Mouse (Mus musculus) kidney, embryonic 16.5 days (tissue): ENCODE measurements around the gene Cdk14. TPM values are rescaled to one million over a fixed set of nuclear protein-coding genes. Genes with fewer than 3 reads are reported as not detected.
"Not testable (repeated sequence)": the region's sequence is repeated elsewhere in the genome, so short reads cannot be mapped to it uniquely, and the experiment has no call there.

Source experiments
- ATAC-seq: fragments of 200-750 bp; cut with Nextera tagmentation; 2 replicates; pipeline ENCODE4 v1.8.0; 2017; ENCODE audit warnings: moderate TSS enrichment; ENCODE audit not compliant: low FRiP score, low TSS enrichment
- H3K27ac ChIP-seq: fragments of 300-500 bp; sonication (generic); 2 replicates; pipeline ENCODE4 v1.5.1; 2014; ENCODE audit warnings: low read length
- H3K27me3 ChIP-seq: fragments of 300-500 bp; sonication (generic); 2 replicates; pipeline ENCODE4 v1.6.1; 2014; ENCODE audit warnings: low read length, control low read depth, mixed read lengths; ENCODE audit not compliant: insufficient read depth
- H3K36me3 ChIP-seq: fragments of 300-500 bp; sonication (generic); 2 replicates; pipeline ENCODE4 v1.6.1; 2014; ENCODE audit warnings: low read length, control low read depth, mixed read lengths; ENCODE audit not compliant: insufficient read depth
- H3K4me1 ChIP-seq: fragments of 300-500 bp; sonication (generic); 2 replicates; pipeline ENCODE4 v1.6.1; 2014; ENCODE audit warnings: low read length, control low read depth, mixed read lengths; ENCODE audit not compliant: insufficient read depth
- H3K4me2 ChIP-seq: fragments of 300-500 bp; sonication (generic); replicated peaks from 2 replicates; pipeline ENCODE4 v1.6.1; 2014; ENCODE audit warnings: low read depth, low read length
- H3K4me3 ChIP-seq: fragments of 300-500 bp; sonication (generic); 2 replicates; pipeline ENCODE4 v1.5.1; 2014; ENCODE audit warnings: mild to moderate bottlenecking, low read length
- H3K9ac ChIP-seq: fragments of 300-500 bp; sonication (generic); replicated peaks from 2 replicates; pipeline ENCODE4 v1.6.1; 2014; ENCODE audit warnings: low read length
- H3K9me3 ChIP-seq: fragments of 300-500 bp; sonication (generic); 2 replicates; pipeline ENCODE4 v1.6.1; 2016; ENCODE audit warnings: low read length, control low read depth
- WGBS: fragments of 180-500 bp; shearing (Covaris S2); extraction: QIAGEN DNeasy Blood & Tissue Kit; methylation state at CpG from one replicate; pipeline ENCODE4 v1.1.7; 2014; 5-methylcytosine and 5-hydroxymethylcytosine counted together
- polyA plus RNA-seq: library from polyadenylated mRNA; unstranded; fragments of >200 nt; fragmentation: Nextera tagmentation; extraction: Ambion mirVana; gene quantifications from 2 replicates; pipeline ENCODE4 v1.2.1, GENCODE M21; 2015

Cdk14 gene
- polyA plus RNA-seq, 1 experiment from 2014 or later = 10.2 TPM

- no peak overlapping the region for H3K9ac ChIP-seq
- ATAC-seq = no peak
- WGBS = 15% methylated on average over 1 of the region's 1 CpGs
- H3K4me2 ChIP-seq = no peak overlapping the region
- H3K36me3 ChIP-seq = no peaks in the 10 kb centered on the region
- H3K4me3 ChIP-seq = no peak overlapping the region
- no peak overlapping the region for H3K27ac ChIP-seq
- H3K4me1 ChIP-seq = peaks cover 12% of the 10 kb centered on the region
- H3K27me3 ChIP-seq = no peaks in the 10 kb centered on the region
- no peaks in the 10 kb centered on the region for H3K9me3 ChIP-seq
Observed at GRCm38 (mm10) chr5:5353946-5354345, 66.2 kb downstream of the Cdk14 start.

DNA sequence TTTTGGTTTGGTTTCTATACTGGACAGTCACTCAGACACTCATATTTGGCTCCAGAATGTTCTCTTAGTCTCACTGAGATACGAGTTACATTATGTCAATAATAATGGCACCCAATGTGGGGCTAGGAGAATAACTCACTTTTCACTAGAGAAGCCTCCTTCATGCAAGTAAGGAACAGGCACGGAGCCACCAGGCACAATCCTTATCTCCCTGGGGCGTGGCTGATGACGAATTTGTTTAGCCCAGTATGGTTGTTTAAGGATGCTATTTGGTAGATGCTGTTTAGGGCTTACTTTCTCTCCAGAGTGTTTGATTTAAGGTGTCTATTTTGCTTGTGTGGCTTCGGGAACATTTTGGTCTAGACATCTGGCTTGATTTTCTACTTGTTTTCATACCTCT lies 75.5 kb downstream of the Cdk14 start:
- H3K4me1 ChIP-seq = peaks cover 18% of the 10 kb centered on the region
- H3K27ac ChIP-seq = no peak overlapping the region
- no peak for ATAC-seq
- no peaks in the 10 kb centered on the region for H3K9me3 ChIP-seq
- no peaks in the 10 kb centered on the region for H3K27me3 ChIP-seq
- no peaks in the 10 kb centered on the region for H3K36me3 ChIP-seq
- H3K4me3 ChIP-seq = no peak overlapping the region
- no peak overlapping the region for H3K4me2 ChIP-seq
- H3K9ac ChIP-seq = no peak overlapping the region
- 83% methylated on average over 5 of the region's 5 CpGs for WGBS

DNA sequence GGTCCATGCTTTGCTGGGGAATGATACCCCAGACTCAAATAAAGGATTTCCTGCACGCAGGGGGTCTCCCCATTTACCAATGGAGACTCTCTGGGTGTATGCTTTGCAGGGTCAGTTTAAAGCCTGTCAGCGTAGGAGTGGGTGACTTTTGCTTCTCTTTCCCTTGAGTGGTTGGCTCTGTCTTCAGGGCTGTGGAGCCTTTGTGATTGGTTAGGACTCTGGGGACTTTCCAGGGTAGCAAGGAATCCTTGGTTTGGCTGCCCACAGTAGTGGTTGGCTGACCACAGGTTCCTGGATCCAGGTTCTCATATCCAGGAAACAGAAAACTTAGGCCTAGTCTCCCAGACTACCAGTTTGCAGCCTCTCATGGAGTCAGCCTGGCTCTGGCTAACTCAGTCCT lies 76.4 kb downstream of the Cdk14 start:
- Histone ChIP-seq H3K4me2 (no peak overlapping the region), H3K36me3 (no peaks in the 10 kb centered on the region), H3K27me3 (no peaks in the 10 kb centered on the region), H3K9me3 (no peaks in the 10 kb centered on the region), H3K9ac (no peak overlapping the region), H3K4me3 (no peak overlapping the region), H3K4me1 (peaks cover 18% of the 10 kb centered on the region), H3K27ac (peak overlapping the region; percentile 11; the same call in 1 of the 2 replicates)
- 79% methylated on average over 2 of the region's 2 CpGs for WGBS
- peak; percentile 33; the same call in 1 of the 2 replicates for ATAC-seq

DNA sequence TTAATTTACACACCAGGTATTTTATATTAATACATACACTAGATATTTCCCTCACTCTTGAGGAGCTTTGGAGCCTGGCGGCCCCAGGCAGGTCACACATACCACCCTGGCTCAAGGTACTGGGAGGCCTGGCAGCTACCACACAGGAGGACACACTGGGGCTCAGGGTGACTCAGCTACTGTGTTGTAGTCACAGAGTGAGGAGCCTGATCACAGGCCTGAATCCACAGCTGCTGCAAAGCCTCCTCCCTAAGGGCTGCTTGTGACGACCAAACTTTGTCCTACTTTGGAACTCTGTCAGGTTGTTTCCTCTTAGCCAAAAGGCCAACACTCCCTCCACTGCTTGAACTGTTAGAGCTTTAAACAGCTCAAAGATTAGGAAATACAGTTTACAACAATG lies 76.8 kb downstream of the Cdk14 start:
- Histone ChIP-seq H3K27ac (peak overlapping the region; percentile 76), H3K4me3 (no peak overlapping the region), H3K27me3 (no peaks in the 10 kb centered on the region), H3K9ac (no peak overlapping the region), H3K4me2 (no peak overlapping the region), H3K36me3 (no peaks in the 10 kb centered on the region), H3K9me3 (peaks cover 3% of the 10 kb centered on the region), H3K4me1 (peaks cover 18% of the 10 kb centered on the region)
- WGBS = 36% methylated on average over 2 of the region's 2 CpGs
- peak; percentile 83 for ATAC-seq

GRCm38 (mm10) chr5:5342410-5343137 lies 77.5 kb downstream of the Cdk14 start:
- ATAC-seq = peak; percentile 94
- Histone ChIP-seq H3K36me3 (no peaks in the 10 kb centered on the region), H3K9me3 (peaks cover 7% of the 10 kb centered on the region), H3K4me1 (peaks cover 18% of the 10 kb centered on the region), H3K4me2 (0 out of 2 replicates have a peak overlapping the region, but pooled peaks have one; percentile 12), H3K9ac (no peak overlapping the region), H3K27me3 (no peaks in the 10 kb centered on the region), H3K27ac (peak overlapping the region; percentile 48; the same call in 1 of the 2 replicates), H3K4me3 (no peak overlapping the region)
- WGBS = 34% methylated on average over 11 of the region's 11 CpGs

GRCm38 (mm10) chr5:5341611-5342010 lies 78.5 kb downstream of the Cdk14 start:
- Histone ChIP-seq H3K4me3 (no peak overlapping the region), H3K27ac (no peak overlapping the region), H3K36me3 (no peaks in the 10 kb centered on the region), H3K4me2 (no peak overlapping the region), H3K9me3 (peaks cover 7% of the 10 kb centered on the region), H3K27me3 (no peaks in the 10 kb centered on the region), H3K9ac (no peak overlapping the region), H3K4me1 (peaks cover 18% of the 10 kb centered on the region)
- 79% methylated on average over 8 of the region's 8 CpGs for WGBS
- ATAC-seq = no peak

GRCm38 (mm10) chr5:5333916-5334315 lies 86.2 kb downstream of the Cdk14 start:
- Histone ChIP-seq H3K4me3 (no peak overlapping the region), H3K9ac (no peak overlapping the region), H3K4me2 (no peak overlapping the region), H3K27me3 (no peaks in the 10 kb centered on the region), H3K4me1 (no peaks in the 10 kb centered on the region), H3K9me3 (peaks cover 10% of the 10 kb centered on the region), H3K27ac (no peak overlapping the region), H3K36me3 (no peaks in the 10 kb centered on the region)
- ATAC-seq = no peak
- 84% methylated on average over 8 of the region's 8 CpGs for WGBS

DNA sequence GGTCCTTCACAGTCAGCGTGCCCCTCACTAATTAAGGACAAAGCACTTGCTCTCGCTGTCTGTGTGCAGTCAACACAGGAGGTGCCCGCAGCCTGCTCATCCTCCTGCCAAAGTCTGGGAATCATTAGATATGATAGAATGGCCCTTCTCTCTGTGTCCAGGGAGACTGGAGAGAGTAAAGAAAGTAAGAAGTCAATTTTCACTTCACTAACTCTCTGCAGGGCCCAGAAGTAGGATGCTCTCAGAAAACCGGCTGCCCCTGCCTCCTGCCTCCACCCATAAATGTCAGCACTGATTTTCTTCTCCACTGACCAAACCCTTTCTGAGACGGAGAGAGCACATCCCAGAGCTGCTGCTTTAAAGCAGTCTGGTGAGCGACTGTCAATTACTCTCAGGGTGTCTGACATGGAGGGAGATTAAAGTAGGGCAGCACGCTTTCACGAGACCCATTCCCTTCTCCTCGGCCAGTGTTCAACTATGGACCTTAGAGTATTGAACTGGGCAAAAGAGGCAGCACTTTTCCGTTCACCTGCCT lies 89.1 kb downstream of the Cdk14 start:
- Histone ChIP-seq H3K4me3 (no peak overlapping the region), H3K27ac (no peak overlapping the region), H3K9ac (no peak overlapping the region), H3K4me2 (no peak overlapping the region), H3K27me3 (no peaks in the 10 kb centered on the region), H3K4me1 (no peaks in the 10 kb centered on the region), H3K9me3 (0 out of 2 replicates have a peak, but pooled peaks cover 3% of the 10 kb centered on the region), H3K36me3 (no peaks in the 10 kb centered on the region)
- no peak for ATAC-seq
- WGBS = 76% methylated on average over 10 of the region's 10 CpGs

GRCm38 (mm10) chr5:5329018-5329417 lies 91.1 kb downstream of the Cdk14 start:
- not testable (repeated sequence) for H3K4me2 ChIP-seq, H3K9ac ChIP-seq, H3K9me3 ChIP-seq, H3K27ac ChIP-seq, ATAC-seq, H3K4me3 ChIP-seq, H3K4me1 ChIP-seq, H3K36me3 ChIP-seq, H3K27me3 ChIP-seq
- WGBS = 82% methylated on average over 2 of the region's 2 CpGs

- H3K9me3 ChIP-seq = no peaks in the 10 kb centered on the region
- ATAC-seq = no peak
- no peak overlapping the region for H3K4me2 ChIP-seq
- no peaks in the 10 kb centered on the region for H3K4me1 ChIP-seq
- H3K27me3 ChIP-seq = no peaks in the 10 kb centered on the region
- H3K4me3 ChIP-seq = no peak overlapping the region
- no peak overlapping the region for H3K9ac ChIP-seq
- 89% methylated on average over 2 of the region's 2 CpGs for WGBS
- no peaks in the 10 kb centered on the region for H3K36me3 ChIP-seq
- no peak overlapping the region for H3K27ac ChIP-seq
Observed at GRCm38 (mm10) chr5:5326716-5327115, 93.4 kb downstream of the Cdk14 start.
